Mouse (Mus musculus) v-Abl transformed pro-B cells (cell line): ENCODE measurements around the gene Clptm1l.

ENCODE experiments used
- in situ Hi-C, 2 experiments: fragments of 400-800 bp; cut with MboI; formaldehyde crosslinking; loops; one replicate each; pipeline ENCODE4 v1.15.1; 2025; ENCODE audit not compliant: unreplicated experiment in 2 of 2

Clptm1l gene

DNA sequence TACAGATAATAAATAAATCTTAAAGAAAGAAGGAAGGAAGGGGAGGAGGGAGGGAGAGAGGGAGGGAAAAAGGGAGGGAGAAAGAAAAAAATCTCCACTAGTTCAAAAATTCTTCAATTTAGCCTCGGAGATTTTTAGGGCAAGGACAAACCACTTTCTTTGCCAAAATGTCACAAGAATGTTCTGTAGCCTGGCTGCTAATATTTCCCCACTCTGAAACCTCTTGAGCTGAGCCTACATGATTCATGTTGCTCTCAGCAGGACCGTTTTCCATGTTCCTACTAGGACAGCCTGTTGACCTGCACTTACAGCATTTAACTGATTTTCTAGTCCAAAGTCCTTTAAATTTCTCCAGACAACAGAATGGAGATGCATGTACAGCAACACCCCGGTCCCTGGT is 51.2 kb downstream of the Clptm1l start:
- in situ Hi-C loops = no loop called here

GRCm38 (mm10) chr13:73658953-73659352 is 55.1 kb downstream of the Clptm1l start:
- in situ Hi-C loops = no loop called here

- in situ Hi-C loops = no loop called here
Observed at GRCm38 (mm10) chr13:73660163-73660695, 56.4 kb downstream of the Clptm1l start.
